Mouse (Mus musculus): ENCODE results near the gene Lrrc25. TPM values are rescaled to one million over a fixed set of nuclear protein-coding genes. Genes with fewer than 3 reads are reported as not detected.

Lrrc25 gene
- polyA plus RNA-seq, 1 experiment = not detected

GRCm38 (mm10) chr8:70611849-70612248, 4.1 kb upstream of the Lrrc25 start:
- 1% methylated on average over 6 of the region's 6 CpGs for WGBS
- peak overlapping the region; percentile 36 for H3K4me3 ChIP-seq (ENCODE audit: insufficient read depth, low read depth, low read length)
- peak overlapping the region; percentile 72 for H3K27ac ChIP-seq (ENCODE audit: insufficient read depth, low read depth, low read length)
- peaks cover 44% of the 10 kb centered on the region for H3K4me1 ChIP-seq (ENCODE audit: control insufficient read depth, insufficient read depth, low read length)
- TF ChIP-seq POLR2A (IDR thresholded peaks at IDR 0.05; ENCODE audit: insufficient read depth, low read depth, low read length) (no peak), CTCF (IDR thresholded peaks at IDR 0.05; ENCODE audit: insufficient read depth, low read depth, low read length) (peak; percentile 79)

- no peak overlapping the region for H3K27ac ChIP-seq (ENCODE audit: insufficient read depth, low read depth, low read length)
- 4% methylated on average over 1 of the region's 1 CpGs for WGBS
- TF ChIP-seq POLR2A (IDR thresholded peaks at IDR 0.05; ENCODE audit: insufficient read depth, low read depth, low read length) = no peak
- TF ChIP-seq CTCF (IDR thresholded peaks at IDR 0.05; ENCODE audit: insufficient read depth, low read depth, low read length) = no peak
- peaks cover 29% of the 10 kb centered on the region for H3K4me1 ChIP-seq (ENCODE audit: control insufficient read depth, insufficient read depth, low read length)
- H3K4me3 ChIP-seq (ENCODE audit: insufficient read depth, low read depth, low read length) = no peak overlapping the region
Measured at GRCm38 (mm10) chr8:70613763-70614162, 2.2 kb upstream of the Lrrc25 start.

GRCm38 (mm10) chr8:70614469-70614868, 1.5 kb upstream of the Lrrc25 start:
- H3K4me3 ChIP-seq (ENCODE audit: insufficient read depth, low read depth, low read length) = no peak overlapping the region
- no peak overlapping the region for H3K27ac ChIP-seq (ENCODE audit: insufficient read depth, low read depth, low read length)
- 74% methylated on average over 5 of the region's 5 CpGs for WGBS
- H3K4me1 ChIP-seq (ENCODE audit: control insufficient read depth, insufficient read depth, low read length) = peaks cover 21% of the 10 kb centered on the region
- no peak for TF ChIP-seq POLR2A (IDR thresholded peaks at IDR 0.05; ENCODE audit: insufficient read depth, low read depth, low read length)
- TF ChIP-seq CTCF (IDR thresholded peaks at IDR 0.05; ENCODE audit: insufficient read depth, low read depth, low read length) = no peak

- H3K4me3 ChIP-seq (ENCODE audit: insufficient read depth, low read depth, low read length) = no peak overlapping the region
- no peak overlapping the region for H3K27ac ChIP-seq (ENCODE audit: insufficient read depth, low read depth, low read length)
- TF ChIP-seq POLR2A (IDR thresholded peaks at IDR 0.05; ENCODE audit: insufficient read depth, low read depth, low read length) (no peak), CTCF (IDR thresholded peaks at IDR 0.05; ENCODE audit: insufficient read depth, low read depth, low read length) (no peak)
- 94% methylated on average over 8 of the region's 8 CpGs for whole genome bisulfite sequencing
- peaks cover 14% of the 10 kb centered on the region for H3K4me1 ChIP-seq (ENCODE audit: control insufficient read depth, insufficient read depth, low read length)
Measured at GRCm38 (mm10) chr8:70615281-70615680, 674 bp upstream of the Lrrc25 start.

GRCm38 (mm10) chr8:70616645-70617044, 690 bp downstream of the Lrrc25 start:
- H3K4me1 ChIP-seq (ENCODE audit: control insufficient read depth, insufficient read depth, low read length) = peaks cover 4% of the 10 kb centered on the region
- no peak overlapping the region for H3K4me3 ChIP-seq (ENCODE audit: insufficient read depth, low read depth, low read length)
- 73% methylated on average over 11 of the region's 11 CpGs for WGBS
- TF ChIP-seq POLR2A (IDR thresholded peaks at IDR 0.05; ENCODE audit: insufficient read depth, low read depth, low read length) (no peak), CTCF (IDR thresholded peaks at IDR 0.05; ENCODE audit: insufficient read depth, low read depth, low read length) (no peak)
- no peak overlapping the region for H3K27ac ChIP-seq (ENCODE audit: insufficient read depth, low read depth, low read length)

- 85% methylated on average over 11 of the region's 11 CpGs for WGBS
- no peak overlapping the region for H3K4me3 ChIP-seq (ENCODE audit: insufficient read depth, low read depth, low read length)
- peaks cover 3% of the 10 kb centered on the region; the same call in 1 of the 2 replicates for H3K4me1 ChIP-seq (ENCODE audit: control insufficient read depth, insufficient read depth, low read length)
- TF ChIP-seq CTCF (IDR thresholded peaks at IDR 0.05; ENCODE audit: insufficient read depth, low read depth, low read length) (no peak), POLR2A (IDR thresholded peaks at IDR 0.05; ENCODE audit: insufficient read depth, low read depth, low read length) (no peak)
- H3K27ac ChIP-seq (ENCODE audit: insufficient read depth, low read depth, low read length) = no peak overlapping the region
Measured at GRCm38 (mm10) chr8:70617985-70618384, 2.0 kb downstream of the Lrrc25 start.

- H3K4me3 ChIP-seq (ENCODE audit: insufficient read depth, low read depth, low read length) = no peak overlapping the region
- no peak for TF ChIP-seq POLR2A (IDR thresholded peaks at IDR 0.05; ENCODE audit: insufficient read depth, low read depth, low read length)
- TF ChIP-seq CTCF (IDR thresholded peaks at IDR 0.05; ENCODE audit: insufficient read depth, low read depth, low read length) = no peak
- H3K4me1 ChIP-seq (ENCODE audit: control insufficient read depth, insufficient read depth, low read length) = peaks cover 3% of the 10 kb centered on the region; the same call in 1 of the 2 replicates
- WGBS = 51% methylated on average over 9 of the region's 9 CpGs
- no peak overlapping the region for H3K27ac ChIP-seq (ENCODE audit: insufficient read depth, low read depth, low read length)
Measured at GRCm38 (mm10) chr8:70618888-70619334, 3.0 kb downstream of the Lrrc25 start.

- Histone ChIP-seq H3K27ac (ENCODE audit: insufficient read depth, low read depth, low read length) (no peak overlapping the region), H3K4me1 (ENCODE audit: control insufficient read depth, insufficient read depth, low read length) (peaks cover 3% of the 10 kb centered on the region; the same call in 1 of the 2 replicates), H3K4me3 (ENCODE audit: insufficient read depth, low read depth, low read length) (no peak overlapping the region)
- WGBS = 83% methylated on average over 3 of the region's 3 CpGs
- TF ChIP-seq POLR2A (IDR thresholded peaks at IDR 0.05; ENCODE audit: insufficient read depth, low read depth, low read length) (no peak), CTCF (IDR thresholded peaks at IDR 0.05; ENCODE audit: insufficient read depth, low read depth, low read length) (no peak)
Measured at GRCm38 (mm10) chr8:70622220-70622619, 6.3 kb downstream of the Lrrc25 start.

GRCm38 (mm10) chr8:70625104-70625503, 9.1 kb downstream of the Lrrc25 start:
- no peak overlapping the region for H3K27ac ChIP-seq (ENCODE audit: insufficient read depth, low read depth, low read length)
- no peak overlapping the region for H3K4me3 ChIP-seq (ENCODE audit: insufficient read depth, low read depth, low read length)
- TF ChIP-seq POLR2A (IDR thresholded peaks at IDR 0.05; ENCODE audit: insufficient read depth, low read depth, low read length) (no peak), CTCF (IDR thresholded peaks at IDR 0.05; ENCODE audit: insufficient read depth, low read depth, low read length) (no peak)
- H3K4me1 ChIP-seq (ENCODE audit: control insufficient read depth, insufficient read depth, low read length) = peaks cover 14% of the 10 kb centered on the region
- 10% methylated on average over 5 of the region's 5 CpGs for WGBS

- H3K27ac ChIP-seq (ENCODE audit: insufficient read depth, low read depth, low read length) = no peak overlapping the region
- no peak overlapping the region for H3K4me3 ChIP-seq (ENCODE audit: insufficient read depth, low read depth, low read length)
- TF ChIP-seq CTCF (IDR thresholded peaks at IDR 0.05; ENCODE audit: insufficient read depth, low read depth, low read length) (no peak), POLR2A (IDR thresholded peaks at IDR 0.05; ENCODE audit: insufficient read depth, low read depth, low read length) (no peak)
- 75% methylated on average over 5 of the region's 5 CpGs for WGBS
- H3K4me1 ChIP-seq (ENCODE audit: control insufficient read depth, insufficient read depth, low read length) = peaks cover 24% of the 10 kb centered on the region
Measured at GRCm38 (mm10) chr8:70627041-70627440, 11.1 kb downstream of the Lrrc25 start.
